Mouse (Mus musculus): Measurements from ENCODE around the gene Pkp1. TPM values are rescaled to one million over a fixed set of nuclear protein-coding genes. Genes with fewer than 3 reads are reported as not detected.

The Pkp1 gene
- polyA plus RNA-seq, 1 experiment from 2014 or later: 0.22 TPM

DNA sequence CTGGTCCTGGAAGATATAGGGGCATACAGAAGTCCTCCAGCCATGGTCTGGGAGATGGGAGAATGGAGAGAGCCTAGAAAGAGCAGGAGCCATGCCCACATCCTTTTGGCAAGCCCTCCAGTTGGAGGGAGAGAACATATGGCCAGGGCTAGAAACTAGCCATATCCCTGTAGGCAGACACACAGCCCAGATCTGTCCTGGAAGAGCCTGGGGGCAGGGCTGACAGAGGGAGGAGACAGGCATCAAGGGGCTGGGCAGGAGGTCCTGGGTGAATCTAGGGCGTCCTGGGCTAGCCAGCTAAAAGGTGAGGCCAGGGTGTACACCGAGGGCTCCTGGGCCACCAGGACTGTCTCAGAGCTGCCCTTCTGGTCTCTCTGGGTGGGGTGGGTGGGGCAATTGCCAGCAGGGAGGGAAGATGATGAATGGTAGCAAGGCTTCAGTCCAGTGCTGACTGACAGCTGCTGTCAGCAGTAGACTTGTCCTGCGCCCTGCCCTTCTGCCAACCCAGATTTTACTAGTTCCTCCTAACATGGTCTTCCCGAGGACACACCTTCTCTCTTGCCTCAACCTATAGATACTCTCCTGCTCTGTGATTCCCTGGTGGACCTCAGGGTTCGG, 5.5 kb upstream of the Pkp1 start:
- no peak overlapping the region for H3K27ac ChIP-seq (ENCODE audit: low read depth, low read length)
- H3K9me3 ChIP-seq (ENCODE audit: control insufficient read depth, low read length): no peaks in the 10 kb centered on the region
- no peaks in the 10 kb centered on the region for H3K4me1 ChIP-seq (replicated peaks; ENCODE audit: control insufficient read depth, insufficient read depth, low read length)
- 79% methylated on average over 5 of the region's 5 CpGs for WGBS
- no peak for ATAC-seq (ENCODE audit: low FRiP score)
- no peak for DNase-seq (ENCODE audit: low spot score)
- H3K27me3 ChIP-seq (ENCODE audit: control insufficient read depth, insufficient read depth, low read length): peaks cover 14% of the 10 kb centered on the region
- no peak overlapping the region for H3K9ac ChIP-seq (ENCODE audit: low read depth, low read length)
- H3K4me2 ChIP-seq (replicated peaks; ENCODE audit: low read depth, low read length): no peak overlapping the region
- no peaks in the 10 kb centered on the region for H3K36me3 ChIP-seq (ENCODE audit: control insufficient read depth, insufficient read depth, low read length)
- no peak overlapping the region for H3K4me3 ChIP-seq (ENCODE audit: low read depth, low read length)

DNA sequence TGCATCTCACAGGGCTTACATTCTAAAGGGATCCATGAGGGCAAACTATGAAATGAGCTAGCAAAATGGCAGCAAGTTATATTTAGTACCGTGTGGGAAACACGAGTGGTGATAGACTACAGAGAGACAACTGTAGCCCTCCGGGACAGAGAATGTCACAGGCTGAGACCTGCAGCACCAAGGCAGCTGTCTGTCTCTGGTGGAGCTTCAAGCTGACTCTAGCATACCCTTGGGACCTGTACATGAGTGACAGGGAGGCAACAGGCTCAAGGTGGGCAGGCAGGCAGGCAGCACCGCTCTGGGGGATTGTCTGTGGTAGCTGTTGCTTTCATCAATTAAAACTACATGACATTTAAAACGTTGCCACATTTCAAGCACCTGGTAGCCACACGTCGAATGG, 4.2 kb upstream of the Pkp1 start:
- H3K4me1 ChIP-seq (replicated peaks; ENCODE audit: control insufficient read depth, insufficient read depth, low read length): no peaks in the 10 kb centered on the region
- H3K9me3 ChIP-seq (ENCODE audit: control insufficient read depth, low read length): no peaks in the 10 kb centered on the region
- H3K4me2 ChIP-seq (replicated peaks; ENCODE audit: low read depth, low read length): no peak overlapping the region
- DNase-seq (ENCODE audit: low spot score) (no peak), ATAC-seq (ENCODE audit: low FRiP score) (no peak)
- 77% methylated on average over 7 of the region's 7 CpGs for WGBS
- H3K9ac ChIP-seq (ENCODE audit: low read depth, low read length): no peak overlapping the region
- no peaks in the 10 kb centered on the region for H3K36me3 ChIP-seq (ENCODE audit: control insufficient read depth, insufficient read depth, low read length)
- no peak overlapping the region for H3K27ac ChIP-seq (ENCODE audit: low read depth, low read length)
- H3K27me3 ChIP-seq (ENCODE audit: control insufficient read depth, insufficient read depth, low read length): peaks cover 27% of the 10 kb centered on the region
- no peak overlapping the region for H3K4me3 ChIP-seq (ENCODE audit: low read depth, low read length)

GRCm38 (mm10) chr1:135917206-135917605, 1.8 kb downstream of the Pkp1 start:
- H3K27me3 ChIP-seq (ENCODE audit: control insufficient read depth, insufficient read depth, low read length): peaks cover 50% of the 10 kb centered on the region
- no peak overlapping the region for H3K27ac ChIP-seq (ENCODE audit: low read depth, low read length)
- no peaks in the 10 kb centered on the region for H3K4me1 ChIP-seq (replicated peaks; ENCODE audit: control insufficient read depth, insufficient read depth, low read length)
- ATAC-seq (ENCODE audit: low FRiP score): no peak
- no peak overlapping the region for H3K9ac ChIP-seq (ENCODE audit: low read depth, low read length)
- 3% methylated on average over 5 of the region's 5 CpGs for WGBS
- H3K4me3 ChIP-seq (ENCODE audit: low read depth, low read length): no peak overlapping the region
- H3K4me2 ChIP-seq (replicated peaks; ENCODE audit: low read depth, low read length): no peak overlapping the region
- DNase-seq (ENCODE audit: low spot score): no peak
- no peaks in the 10 kb centered on the region for H3K9me3 ChIP-seq (ENCODE audit: control insufficient read depth, low read length)
- H3K36me3 ChIP-seq (ENCODE audit: control insufficient read depth, insufficient read depth, low read length): no peaks in the 10 kb centered on the region

DNA sequence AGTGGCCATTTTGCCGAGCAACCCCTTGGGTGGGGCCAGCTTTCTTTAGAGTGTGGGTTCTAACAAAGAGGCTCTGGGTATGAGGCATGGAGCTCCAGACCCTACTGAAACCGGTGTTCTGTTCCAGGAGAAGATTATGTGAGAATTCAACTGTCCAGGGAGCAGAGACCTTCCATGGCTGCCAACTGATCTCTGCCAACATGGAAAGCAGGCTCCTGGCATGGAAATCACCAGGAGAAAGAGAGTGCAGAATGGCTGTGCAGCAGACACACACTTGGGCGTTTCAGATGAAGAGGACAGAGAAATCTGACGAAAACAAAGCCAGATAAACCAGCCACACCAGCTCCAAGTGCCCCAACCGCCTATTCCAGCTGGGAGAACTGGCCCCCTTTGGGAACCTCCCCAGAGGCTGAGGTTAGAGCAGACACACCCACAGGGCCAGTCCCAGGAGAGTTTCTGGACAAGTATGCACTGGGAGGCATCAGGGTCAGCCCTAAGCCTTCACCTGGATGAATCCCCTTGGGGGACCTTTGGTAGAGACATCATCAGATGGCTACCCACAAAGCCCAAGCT, 2.4 kb downstream of the Pkp1 start:
- Histone ChIP-seq H3K4me2 (replicated peaks; ENCODE audit: low read depth, low read length) (no peak overlapping the region), H3K27me3 (ENCODE audit: control insufficient read depth, insufficient read depth, low read length) (peaks cover 50% of the 10 kb centered on the region), H3K36me3 (ENCODE audit: control insufficient read depth, insufficient read depth, low read length) (no peaks in the 10 kb centered on the region), H3K9ac (ENCODE audit: low read depth, low read length) (no peak overlapping the region), H3K27ac (ENCODE audit: low read depth, low read length) (no peak overlapping the region), H3K4me3 (ENCODE audit: low read depth, low read length) (no peak overlapping the region), H3K4me1 (replicated peaks; ENCODE audit: control insufficient read depth, insufficient read depth, low read length) (no peaks in the 10 kb centered on the region), H3K9me3 (ENCODE audit: control insufficient read depth, low read length) (no peaks in the 10 kb centered on the region)
- DNase-seq (ENCODE audit: low spot score) (no peak), ATAC-seq (ENCODE audit: low FRiP score) (no peak)
- WGBS: 39% methylated on average over 5 of the region's 5 CpGs

DNA sequence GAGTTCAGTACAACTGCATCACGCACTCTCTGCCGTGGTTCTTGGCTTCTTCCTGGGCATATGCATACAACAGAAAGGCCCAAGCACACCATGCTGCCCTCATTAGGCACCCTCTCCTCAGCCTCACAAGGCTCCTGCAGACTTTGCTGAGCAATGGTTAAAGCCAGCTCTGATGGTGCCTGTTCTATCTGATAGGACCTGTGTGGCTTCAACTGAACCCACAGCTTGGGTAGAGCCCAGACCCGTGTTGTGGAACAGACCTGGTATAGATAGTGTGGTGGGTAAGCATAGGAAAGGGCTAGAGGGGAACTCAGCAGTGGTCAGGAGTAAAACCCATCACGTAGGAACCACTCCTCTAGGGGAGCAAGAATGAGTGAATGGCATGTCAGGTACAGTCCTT, 5.3 kb downstream of the Pkp1 start:
- H3K36me3 ChIP-seq (ENCODE audit: control insufficient read depth, insufficient read depth, low read length): no peaks in the 10 kb centered on the region
- ATAC-seq (ENCODE audit: low FRiP score) (no peak), DNase-seq (ENCODE audit: low spot score) (no peak)
- H3K27ac ChIP-seq (ENCODE audit: low read depth, low read length): no peak overlapping the region
- no peak overlapping the region for H3K9ac ChIP-seq (ENCODE audit: low read depth, low read length)
- 73% methylated on average over 4 of the region's 4 CpGs for WGBS
- no peak overlapping the region for H3K4me2 ChIP-seq (replicated peaks; ENCODE audit: low read depth, low read length)
- no peak overlapping the region for H3K4me3 ChIP-seq (ENCODE audit: low read depth, low read length)
- peaks cover 28% of the 10 kb centered on the region for H3K27me3 ChIP-seq (ENCODE audit: control insufficient read depth, insufficient read depth, low read length)
- H3K4me1 ChIP-seq (replicated peaks; ENCODE audit: control insufficient read depth, insufficient read depth, low read length): peaks cover 2% of the 10 kb centered on the region
- H3K9me3 ChIP-seq (ENCODE audit: control insufficient read depth, low read length): no peaks in the 10 kb centered on the region

DNA sequence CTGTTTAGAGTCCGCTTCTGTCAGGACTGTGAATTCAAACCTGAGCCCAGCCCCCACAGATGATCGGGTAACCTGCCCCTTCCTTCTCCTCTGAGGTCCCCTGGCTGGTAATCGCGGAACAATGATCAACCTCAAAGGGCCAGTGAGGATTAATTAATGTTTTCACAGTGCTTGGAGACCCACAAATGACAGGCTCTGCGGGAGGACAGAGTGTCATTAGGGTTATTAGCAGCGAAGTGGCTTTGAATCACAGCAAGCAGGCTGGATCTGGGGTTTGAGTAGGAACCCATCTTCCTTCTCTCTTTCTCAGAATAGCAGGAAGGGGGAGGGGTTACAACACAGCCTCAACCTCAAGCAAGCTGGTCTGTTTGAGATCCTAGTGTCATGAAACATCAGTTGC, 9.6 kb downstream of the Pkp1 start:
- no peak overlapping the region for H3K9ac ChIP-seq (ENCODE audit: low read depth, low read length)
- no peak overlapping the region for H3K27ac ChIP-seq (ENCODE audit: low read depth, low read length)
- peaks cover 2% of the 10 kb centered on the region for H3K4me1 ChIP-seq (replicated peaks; ENCODE audit: control insufficient read depth, insufficient read depth, low read length)
- no peaks in the 10 kb centered on the region for H3K9me3 ChIP-seq (ENCODE audit: control insufficient read depth, low read length)
- 27% methylated on average over 6 of the region's 6 CpGs for WGBS
- no peak for DNase-seq (ENCODE audit: low spot score)
- ATAC-seq (ENCODE audit: low FRiP score): no peak
- no peaks in the 10 kb centered on the region for H3K27me3 ChIP-seq (ENCODE audit: control insufficient read depth, insufficient read depth, low read length)
- H3K4me3 ChIP-seq (ENCODE audit: low read depth, low read length): no peak overlapping the region
- no peaks in the 10 kb centered on the region for H3K36me3 ChIP-seq (ENCODE audit: control insufficient read depth, insufficient read depth, low read length)
- no peak overlapping the region for H3K4me2 ChIP-seq (replicated peaks; ENCODE audit: low read depth, low read length)

- no peak overlapping the region for H3K4me3 ChIP-seq (ENCODE audit: low read depth, low read length)
- no peak for DNase-seq (ENCODE audit: low spot score)
- no peaks in the 10 kb centered on the region for H3K9me3 ChIP-seq (ENCODE audit: control insufficient read depth, low read length)
- peaks cover 2% of the 10 kb centered on the region for H3K4me1 ChIP-seq (replicated peaks; ENCODE audit: control insufficient read depth, insufficient read depth, low read length)
- no peaks in the 10 kb centered on the region for H3K27me3 ChIP-seq (ENCODE audit: control insufficient read depth, insufficient read depth, low read length)
- 82% methylated on average over 11 of the region's 11 CpGs for WGBS
- H3K9ac ChIP-seq (ENCODE audit: low read depth, low read length): no peak overlapping the region
- no peak overlapping the region for H3K27ac ChIP-seq (ENCODE audit: low read depth, low read length)
- H3K4me2 ChIP-seq (replicated peaks; ENCODE audit: low read depth, low read length): no peak overlapping the region
- H3K36me3 ChIP-seq (ENCODE audit: control insufficient read depth, insufficient read depth, low read length): no peaks in the 10 kb centered on the region
- no peak for ATAC-seq (ENCODE audit: low FRiP score)
These were observed 12.3 kb downstream of the Pkp1 start for GRCm38 (mm10) chr1:135906736-135907135.

GRCm38 (mm10) chr1:135899991-135900515, 19.0 kb downstream of the Pkp1 start:
- no peaks in the 10 kb centered on the region for H3K9me3 ChIP-seq (ENCODE audit: control insufficient read depth, low read length)
- 74% methylated on average over 7 of the region's 7 CpGs for WGBS
- no peak overlapping the region for H3K4me3 ChIP-seq (ENCODE audit: low read depth, low read length)
- ATAC-seq (ENCODE audit: low FRiP score) (no peak), DNase-seq (ENCODE audit: low spot score) (no peak)
- no peaks in the 10 kb centered on the region for H3K4me1 ChIP-seq (replicated peaks; ENCODE audit: control insufficient read depth, insufficient read depth, low read length)
- no peaks in the 10 kb centered on the region for H3K27me3 ChIP-seq (ENCODE audit: control insufficient read depth, insufficient read depth, low read length)
- H3K4me2 ChIP-seq (replicated peaks; ENCODE audit: low read depth, low read length): no peak overlapping the region
- no peak overlapping the region for H3K9ac ChIP-seq (ENCODE audit: low read depth, low read length)
- no peaks in the 10 kb centered on the region for H3K36me3 ChIP-seq (ENCODE audit: control insufficient read depth, insufficient read depth, low read length)
- H3K27ac ChIP-seq (ENCODE audit: low read depth, low read length): no peak overlapping the region

- no peaks in the 10 kb centered on the region for H3K27me3 ChIP-seq (ENCODE audit: control insufficient read depth, insufficient read depth, low read length)
- no peak for DNase-seq (ENCODE audit: low spot score)
- no peaks in the 10 kb centered on the region for H3K9me3 ChIP-seq (ENCODE audit: control insufficient read depth, low read length)
- H3K4me3 ChIP-seq (ENCODE audit: low read depth, low read length): no peak overlapping the region
- ATAC-seq (ENCODE audit: low FRiP score): no peak
- H3K4me1 ChIP-seq (replicated peaks; ENCODE audit: control insufficient read depth, insufficient read depth, low read length): no peaks in the 10 kb centered on the region
- H3K9ac ChIP-seq (ENCODE audit: low read depth, low read length): no peak overlapping the region
- no peak overlapping the region for H3K4me2 ChIP-seq (replicated peaks; ENCODE audit: low read depth, low read length)
- WGBS: 85% methylated on average over 6 of the region's 6 CpGs
- H3K27ac ChIP-seq (ENCODE audit: low read depth, low read length): no peak overlapping the region
- no peaks in the 10 kb centered on the region for H3K36me3 ChIP-seq (ENCODE audit: control insufficient read depth, insufficient read depth, low read length)
These were observed 19.7 kb downstream of the Pkp1 start for GRCm38 (mm10) chr1:135899295-135899694.
